Mouse (Mus musculus) 3T3-L1 (cell line): Measurements from ENCODE around the gene Mthfd1l.
"Not testable (repeated sequence)": the region's sequence is repeated elsewhere in the genome, so short reads cannot be mapped to it uniquely, and the experiment has no call there.

ENCODE experiments used
- DNase-seq: peaks from one replicate; pipeline ENCODE4 v3.0.0-alpha.2; 2015; ENCODE audit warnings: low read depth, low spot score

The Mthfd1l gene

GRCm38 (mm10) chr10:4203651-4204050 is 230.7 kb downstream of the Mthfd1l start:
- not testable (repeated sequence) for DNase-seq

GRCm38 (mm10) chr10:4209040-4209439 is 236.1 kb downstream of the Mthfd1l start:
- no peak for DNase-seq

GRCm38 (mm10) chr10:4210313-4211066 is 237.6 kb downstream of the Mthfd1l start:
- no peak for DNase-seq

GRCm38 (mm10) chr10:4211067-4211447 is 238.1 kb downstream of the Mthfd1l start:
- no peak for DNase-seq
